Mouse (Mus musculus) kidney, adult 2 months (tissue): ENCODE measurements at regions not wholly inside any gene's neighbourhood (a gene's known extent, or its start where the extent isn't known, plus 50 kb on each side); places are given as distances from the start of the nearest gene placed in this dataset.

Source experiments
- CTCF ChIP-seq: fragments of 200-500 bp; conservative IDR thresholded peaks from 2 replicates; pipeline ENCODE4 v1.5.1; 2011; ENCODE audit warnings: low read depth, mild to moderate bottlenecking, control low read depth, low read length, moderate library complexity, mixed read lengths; ENCODE audit not compliant: insufficient read depth, insufficient read length
- POLR2A ChIP-seq: fragments of 200-500 bp; IDR thresholded peaks from one replicate; pipeline ENCODE4 v1.6.1; 2011; ENCODE audit warnings: low read depth, low read length, control low read depth

DNA sequence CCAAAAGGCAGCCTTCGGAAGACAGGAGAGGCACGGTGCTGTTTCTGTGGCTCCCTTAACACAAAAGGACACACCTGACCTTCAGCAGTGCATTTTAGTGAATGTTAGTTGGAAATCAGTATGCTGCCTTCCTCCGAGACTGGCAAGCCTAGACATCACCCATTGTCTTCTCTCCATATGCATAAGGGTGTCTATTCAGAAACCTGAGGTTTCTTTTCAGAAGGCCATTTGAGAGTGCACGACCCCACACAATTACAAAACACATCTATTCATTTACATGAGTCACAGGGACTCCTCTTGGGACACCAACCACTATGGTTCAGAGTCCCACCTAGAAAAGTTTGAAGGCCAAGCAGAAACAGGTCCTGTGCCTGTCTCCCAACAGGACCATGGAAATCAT lies 161.8 kb upstream of the Spats2l start:
- TF ChIP-seq CTCF (no peak), POLR2A (no peak)
